Mouse (Mus musculus) A20 (cell line): ENCODE data around the gene Srrm1.
"Not testable (repeated sequence)": the region's sequence is repeated elsewhere in the genome, so short reads cannot be mapped to it uniquely, and the experiment has no call there.

Source experiments
- DNase-seq: peaks from one replicate; pipeline ENCODE4 v3.0.0-alpha.2; 2011; ENCODE audit warnings: low read depth, low spot score

The Srrm1 gene

DNA sequence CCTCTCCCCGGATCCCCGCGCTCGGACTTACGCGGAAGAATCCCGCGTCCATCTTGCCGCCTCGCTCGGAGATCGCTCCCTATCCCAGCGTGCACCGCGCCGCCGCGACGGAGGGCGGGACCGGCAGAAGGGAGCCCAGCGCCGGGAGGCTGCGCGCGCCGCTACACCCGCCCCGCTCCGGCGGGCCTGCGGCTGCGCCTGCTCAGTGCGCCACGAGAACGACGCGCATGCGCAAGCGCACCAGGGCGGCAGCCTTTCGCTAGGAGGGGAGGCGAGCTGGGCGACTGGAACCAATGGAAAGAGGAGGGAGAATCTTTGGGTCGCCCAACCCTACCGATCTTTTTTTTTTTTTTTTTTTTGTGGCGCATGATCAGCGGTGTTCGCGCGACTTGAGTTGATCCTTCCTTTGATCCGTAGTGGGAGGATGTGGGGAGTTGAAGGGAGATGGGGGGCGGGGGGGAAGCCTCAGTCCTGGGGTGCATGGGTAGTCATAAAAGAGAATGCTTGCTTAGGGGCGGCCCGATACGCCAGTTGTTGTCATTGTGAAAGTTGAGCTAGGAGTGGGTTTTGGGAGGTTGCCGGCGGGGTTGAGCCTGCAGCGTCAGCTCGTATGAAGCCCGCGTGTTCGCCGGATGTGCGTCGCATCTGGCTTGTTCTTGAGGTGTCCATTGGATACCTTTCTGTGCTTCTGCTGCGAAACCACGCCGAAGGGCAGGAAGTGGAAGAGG is at the start of gene Srrm1:
TSS of gene Srrm1 (minus strand) at position 256 of the 728 bp plus-strand sequence.
- DNase-seq, result peak; percentile 98

DNA sequence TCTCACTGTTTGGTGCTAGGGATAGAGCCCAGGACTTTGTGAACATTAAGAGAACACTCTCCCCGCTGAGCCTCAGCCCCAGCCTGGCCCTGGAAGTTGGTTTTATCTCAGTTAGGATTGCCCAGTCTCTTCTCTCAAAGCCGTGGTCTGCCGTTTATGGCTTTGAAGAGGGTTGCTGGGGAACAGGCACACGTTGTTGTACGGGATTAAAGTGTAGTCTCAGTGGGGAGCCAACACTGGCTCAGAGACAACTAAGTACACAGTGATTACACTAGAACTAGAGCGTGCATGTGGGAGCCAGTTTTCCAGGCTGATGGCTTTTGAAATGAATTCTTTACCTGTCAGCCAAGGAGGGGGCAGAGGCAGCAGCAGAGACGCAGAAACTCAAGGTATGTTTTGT is 48.8 kb upstream of the Srrm1 start:
- no peak for DNase-seq

DNA sequence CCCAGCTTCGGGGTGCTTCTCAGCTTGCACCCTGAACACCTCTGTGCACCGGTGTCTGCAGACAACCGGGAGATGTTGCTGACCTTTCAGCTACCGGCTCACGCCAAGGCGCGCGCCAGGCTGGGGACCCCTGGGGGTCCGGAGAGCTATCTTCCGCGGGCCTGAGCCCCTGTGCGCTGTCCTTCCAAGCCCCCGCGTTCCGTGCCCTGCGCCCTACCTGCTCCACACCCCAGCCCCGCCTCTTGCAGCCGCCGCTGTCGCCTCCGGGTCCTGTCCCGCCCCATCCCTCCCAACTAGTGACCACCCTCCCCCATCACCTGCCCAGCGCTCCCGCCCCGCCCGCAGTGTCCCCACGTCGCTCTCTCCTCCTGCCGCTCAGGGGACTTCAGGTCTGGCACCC is 44.9 kb upstream of the Srrm1 start, which contains the start of gene Ncmap:
TSS of gene Ncmap (minus strand) at position 237 of the 400 bp plus-strand sequence.
- DNase-seq, result no peak

DNA sequence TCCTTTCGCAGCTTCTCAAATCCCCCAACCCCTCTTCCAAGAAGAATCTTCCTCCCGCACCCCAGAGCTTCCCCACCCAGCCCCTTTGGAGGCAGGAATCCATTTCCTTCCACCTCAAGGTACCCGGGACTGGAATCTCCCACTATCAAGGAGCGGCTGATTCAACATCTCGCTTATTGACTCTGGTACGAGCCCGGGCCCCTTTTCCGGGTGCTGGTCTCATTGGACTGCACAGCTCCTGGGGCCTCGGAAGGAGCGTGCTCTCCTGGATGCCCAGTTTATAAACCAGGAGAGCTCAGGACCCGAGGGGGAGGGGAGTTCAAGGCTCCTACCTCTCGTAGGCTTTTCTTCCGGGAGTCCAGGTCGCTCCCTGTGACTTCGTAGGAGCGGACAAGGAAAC is 44.4 kb upstream of the Srrm1 start:
- DNase-seq, result no peak

DNA sequence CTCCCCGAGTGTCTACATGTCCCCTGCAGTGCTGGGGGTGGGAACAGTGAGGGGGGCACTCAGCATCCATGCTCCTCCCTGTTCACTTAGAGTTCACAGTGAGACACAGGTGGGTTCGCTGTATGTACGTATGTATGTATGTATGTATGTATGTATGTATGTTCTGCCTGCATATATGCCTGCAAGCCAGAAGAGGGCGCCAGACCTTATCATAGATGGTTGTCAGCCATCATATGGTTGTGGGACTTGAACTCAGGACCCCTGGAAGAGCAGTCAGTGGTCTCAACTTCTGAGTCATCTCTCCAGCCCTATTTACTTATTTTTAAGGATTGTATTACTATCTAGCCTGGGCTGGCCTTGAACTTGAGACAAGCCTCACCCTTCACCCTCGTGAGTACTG is 43.2 kb upstream of the Srrm1 start:
- DNase-seq, result peak; percentile 19

DNA sequence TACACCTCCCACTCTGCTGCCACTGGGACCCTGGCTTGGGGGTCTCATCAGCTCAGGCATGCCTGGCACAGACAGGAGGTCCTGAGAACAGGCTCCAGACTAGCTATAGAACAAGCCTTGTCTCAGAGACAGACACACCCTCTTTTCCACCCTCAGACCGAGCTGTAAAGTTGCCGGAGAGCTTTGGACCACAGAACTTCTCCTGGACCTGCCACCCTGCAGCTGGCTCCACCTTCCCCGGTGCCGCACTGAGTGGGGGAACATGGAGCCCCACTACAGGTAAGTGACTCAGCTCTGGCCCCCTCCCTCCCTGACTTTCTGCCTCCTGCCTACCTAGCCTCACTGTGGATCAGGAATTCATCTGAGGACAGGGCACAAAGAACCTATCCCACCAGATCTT is 42.3 kb upstream of the Srrm1 start:
- DNase-seq, result no peak

DNA sequence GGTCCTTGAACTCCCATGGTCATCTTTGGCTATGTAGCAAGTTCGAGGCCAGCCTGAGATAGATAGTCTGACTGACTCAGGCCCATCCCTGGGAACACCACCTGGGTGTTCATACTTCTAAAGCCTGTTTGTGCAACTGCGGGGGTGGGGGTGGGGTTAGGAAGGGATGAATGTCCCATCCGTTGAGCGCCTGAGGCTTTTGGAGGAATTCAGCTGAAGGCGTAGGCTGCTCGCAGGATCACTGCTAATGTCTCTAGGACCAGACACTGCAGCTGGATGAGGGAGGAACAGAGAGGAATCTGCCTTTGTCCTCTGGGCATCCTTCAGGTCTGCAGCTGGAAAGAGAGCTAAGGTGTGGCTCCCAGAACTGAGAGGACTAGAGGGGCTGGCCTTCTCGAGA is 41.5 kb upstream of the Srrm1 start:
- no peak for DNase-seq

DNA sequence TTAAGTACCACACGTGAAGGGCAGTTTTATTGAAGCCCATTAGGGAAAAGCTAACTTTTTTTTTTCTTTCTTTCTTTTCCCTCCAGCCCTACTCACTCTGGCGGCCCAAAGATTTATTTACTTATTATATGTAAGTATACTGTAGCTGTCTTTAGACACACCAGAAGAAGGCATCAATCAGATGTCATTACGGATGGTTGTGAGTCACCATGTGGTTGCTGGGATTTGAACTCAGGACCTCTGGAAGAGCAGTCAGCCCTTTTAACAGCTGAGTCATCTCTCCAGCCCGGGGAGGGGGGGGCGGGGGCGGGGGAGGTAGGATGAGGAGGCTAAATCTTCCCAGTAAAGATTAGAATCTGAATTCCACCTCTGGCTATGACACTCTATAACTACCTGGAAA is 40.3 kb upstream of the Srrm1 start:
- DNase-seq, result no peak

DNA sequence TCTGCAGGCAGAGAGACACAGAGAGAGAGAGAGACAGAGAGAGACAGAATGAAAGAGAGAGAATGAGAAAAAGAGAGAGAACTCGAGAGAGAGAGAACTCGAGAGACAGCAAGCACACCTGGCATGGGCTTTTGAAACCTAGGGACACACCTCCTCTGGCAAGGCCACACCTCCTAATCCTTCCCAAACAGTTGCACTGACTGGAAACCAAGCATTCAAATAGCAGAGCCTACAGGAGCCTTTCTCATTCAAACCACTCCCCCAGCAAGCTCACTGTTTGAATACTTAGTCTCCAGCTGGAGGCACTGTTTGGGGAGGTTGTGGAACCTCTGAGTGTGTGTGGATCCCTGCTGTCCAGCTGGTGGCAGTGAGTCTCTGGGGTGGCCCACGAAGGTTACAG is 39.7 kb upstream of the Srrm1 start:
- DNase-seq, result no peak

DNA sequence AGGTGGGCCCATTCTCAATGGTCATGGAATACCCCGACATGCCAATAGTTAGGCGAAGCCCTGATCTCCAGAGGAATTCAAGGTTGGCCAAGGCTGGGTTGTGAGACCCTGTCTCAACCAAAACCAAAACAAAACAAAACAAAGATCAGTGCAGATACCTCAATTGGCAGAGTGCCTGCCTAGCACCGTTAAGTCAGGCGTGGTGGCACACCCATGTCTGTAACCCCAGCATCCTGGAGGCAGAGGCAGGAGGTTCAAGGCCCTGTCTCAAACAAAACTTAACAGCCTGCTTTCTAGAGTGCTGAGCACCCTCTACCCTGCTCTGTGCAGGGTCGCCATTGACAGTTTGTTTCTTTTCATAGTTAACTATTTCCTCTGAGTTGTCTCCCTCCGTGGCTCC is 37.9 kb upstream of the Srrm1 start:
- no peak for DNase-seq

DNA sequence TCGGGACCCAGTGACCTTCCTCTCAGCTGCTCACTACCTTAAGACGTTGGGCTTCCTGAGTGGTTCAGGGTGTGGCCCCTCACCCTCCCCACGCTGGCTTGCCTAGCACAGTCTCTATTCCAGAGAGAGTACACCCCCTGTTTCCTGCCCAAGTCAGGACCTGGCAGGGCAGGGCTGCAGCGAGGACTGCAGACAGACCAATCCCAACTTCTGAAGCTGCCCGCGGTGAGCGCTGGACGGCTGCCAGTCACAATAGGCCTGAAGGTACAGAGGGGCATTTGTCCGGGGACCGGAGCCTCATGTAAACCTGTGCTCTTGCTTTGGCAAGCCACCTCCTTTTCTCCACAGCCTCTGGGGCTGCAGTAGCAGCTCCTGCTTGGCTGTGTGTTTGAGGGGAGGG is 32.5 kb upstream of the Srrm1 start:
- DNase-seq, result no peak

DNA sequence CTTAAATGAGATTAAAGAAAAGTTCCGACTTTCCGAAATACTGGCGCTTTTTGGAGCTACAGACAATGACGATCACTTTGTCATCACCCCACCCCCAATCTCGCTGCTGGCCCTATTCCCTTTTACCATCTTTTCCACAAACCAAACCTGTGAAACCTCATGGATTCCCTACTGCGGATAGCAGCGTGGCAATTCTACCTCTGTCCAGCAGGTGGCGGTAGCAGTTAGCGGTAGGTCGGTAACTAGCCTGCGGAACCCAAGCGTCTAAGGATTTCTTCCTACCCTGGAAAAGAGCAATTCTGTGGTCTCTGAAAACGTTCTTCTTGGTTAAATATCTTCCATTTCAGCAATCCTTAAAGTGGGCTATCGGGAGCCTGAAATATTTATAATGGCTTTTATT is 29.2 kb upstream of the Srrm1 start:
- DNase-seq, result peak; percentile 77

DNA sequence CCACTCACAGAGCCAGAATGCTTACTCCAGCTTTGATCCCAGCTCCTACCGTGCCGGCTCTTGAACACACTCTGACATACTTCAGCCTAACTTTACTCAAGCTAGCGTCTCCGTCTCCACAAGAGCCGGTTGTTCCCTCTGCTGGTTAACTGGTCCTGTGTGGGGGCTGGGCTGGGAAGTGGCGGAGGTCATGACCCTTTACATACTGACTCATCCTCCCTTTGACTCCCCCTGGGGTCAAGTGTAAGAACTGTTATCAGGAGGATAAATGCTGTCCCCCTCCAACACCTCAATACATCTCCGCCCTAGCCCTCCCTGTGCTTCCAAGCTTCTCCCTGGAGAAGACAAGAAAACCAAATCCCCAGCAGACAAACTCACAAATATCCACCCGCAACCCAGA is 28.2 kb upstream of the Srrm1 start:
- no peak for DNase-seq

DNA sequence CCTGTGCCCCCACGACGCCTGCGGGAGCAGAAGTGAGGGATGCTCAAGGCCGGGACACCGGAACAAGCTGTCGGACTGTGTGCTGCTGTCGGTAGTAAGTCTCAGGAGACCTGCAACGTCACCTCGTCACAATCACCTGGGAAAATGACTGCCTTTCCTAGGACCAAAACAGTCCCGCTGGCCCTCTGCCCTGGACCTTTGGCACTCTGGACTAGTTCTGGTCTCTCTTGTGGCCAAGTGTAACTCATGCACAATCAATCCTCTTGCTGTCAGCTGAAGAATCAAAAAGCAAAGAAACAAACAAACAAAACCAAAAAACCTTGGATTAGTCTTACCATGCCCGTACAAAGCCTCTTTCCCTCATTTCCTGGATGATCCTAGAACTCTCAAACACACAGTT is 24.1 kb upstream of the Srrm1 start:
- no peak for DNase-seq

DNA sequence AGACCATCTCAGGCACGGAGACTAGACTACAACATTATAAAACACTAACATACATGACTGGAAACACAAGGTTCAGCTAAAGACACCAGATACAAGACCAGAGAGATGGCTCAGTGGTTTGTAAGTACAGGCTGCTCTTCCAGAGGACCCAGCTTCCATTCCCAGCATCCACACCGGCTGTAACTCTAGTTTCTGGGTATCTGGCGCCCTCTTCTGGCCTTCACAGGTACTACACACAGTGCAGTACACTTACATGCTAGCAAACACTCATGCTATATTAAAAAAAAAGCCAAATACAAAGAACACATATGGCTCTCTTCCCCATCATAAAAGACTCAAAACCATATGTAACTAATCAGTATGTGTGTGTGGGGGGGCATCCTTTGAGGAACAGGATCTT is 22.3 kb upstream of the Srrm1 start:
- peak; percentile 29 for DNase-seq

DNA sequence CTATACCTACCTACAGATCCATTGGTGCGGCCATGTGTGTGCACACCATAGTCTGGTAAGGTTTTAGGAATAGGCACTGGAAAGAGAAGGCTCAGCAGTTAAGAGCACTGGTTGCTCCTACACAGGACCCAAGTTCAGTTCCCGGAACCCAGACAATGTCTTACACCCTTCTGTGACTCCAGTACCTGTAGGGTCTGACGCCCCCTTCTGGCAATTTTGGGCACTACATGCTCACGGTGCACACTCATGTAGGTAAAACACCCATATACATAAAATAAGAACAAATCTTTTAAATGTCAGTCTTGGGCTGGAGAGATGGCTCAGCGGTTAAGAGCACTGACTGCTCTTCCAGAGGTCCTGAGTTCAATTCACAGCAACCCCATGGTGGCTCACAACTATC is 20.2 kb upstream of the Srrm1 start:
- DNase-seq, result peak; percentile 23

DNA sequence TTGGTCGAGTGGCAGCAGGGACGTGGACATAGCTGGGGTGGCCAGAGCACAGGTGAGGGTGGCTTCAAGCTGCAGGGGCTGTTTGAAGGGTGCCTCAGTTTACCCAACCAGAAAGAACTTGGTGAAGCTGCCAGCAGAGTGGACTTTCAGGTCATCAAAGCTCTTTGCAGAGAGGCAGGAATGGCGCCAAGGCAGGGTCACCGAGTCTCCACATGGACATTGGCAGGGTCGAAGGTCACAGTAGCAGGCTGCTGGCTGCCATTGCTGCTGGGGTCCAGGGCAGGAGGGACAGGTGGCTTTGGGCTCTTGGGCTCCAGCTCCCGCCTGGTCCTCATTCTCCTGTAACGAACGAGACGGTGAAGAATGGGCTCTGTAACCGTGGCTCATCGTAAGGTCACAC is 17.3 kb upstream of the Srrm1 start:
- DNase-seq, result no peak

DNA sequence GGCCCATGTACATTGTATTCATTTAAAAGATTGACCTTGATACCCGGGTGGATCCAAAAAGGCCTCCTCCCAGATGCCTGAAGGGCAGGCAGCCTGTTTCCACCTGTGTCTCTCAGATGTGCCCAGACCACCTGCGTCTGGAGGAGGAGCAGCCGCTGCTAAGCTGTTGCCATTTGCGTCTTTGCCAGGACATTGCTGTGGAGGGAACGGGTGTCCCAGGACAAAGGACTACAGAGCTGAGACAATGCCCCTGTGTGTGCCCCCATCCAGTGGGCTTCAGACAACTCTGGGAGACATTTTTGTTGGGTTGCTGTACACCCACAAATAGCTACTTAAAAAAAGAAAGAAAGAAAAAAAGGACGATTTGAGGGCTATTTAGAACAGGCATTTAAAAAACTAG is 9.7 kb upstream of the Srrm1 start:
- DNase-seq, result no peak

DNA sequence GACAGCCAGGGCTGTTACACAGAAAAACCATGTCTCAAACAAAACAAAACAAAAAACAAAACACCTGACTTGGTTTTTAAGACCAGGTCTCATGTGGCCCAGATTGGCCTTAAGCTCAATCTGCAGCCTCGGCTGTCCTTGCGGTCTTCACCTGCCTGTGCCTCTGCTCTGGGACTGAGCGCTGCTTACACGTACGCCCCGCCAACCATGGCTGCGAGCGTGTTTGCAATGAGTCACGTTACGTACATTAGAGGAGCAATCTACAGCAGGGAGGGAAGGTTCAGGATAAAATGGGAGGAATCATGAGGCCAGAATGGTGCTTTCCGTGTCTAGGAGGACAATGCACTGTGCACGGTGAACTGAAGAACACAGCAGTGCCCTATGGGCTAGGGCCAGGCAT is 8.6 kb upstream of the Srrm1 start:
- no peak for DNase-seq

DNA sequence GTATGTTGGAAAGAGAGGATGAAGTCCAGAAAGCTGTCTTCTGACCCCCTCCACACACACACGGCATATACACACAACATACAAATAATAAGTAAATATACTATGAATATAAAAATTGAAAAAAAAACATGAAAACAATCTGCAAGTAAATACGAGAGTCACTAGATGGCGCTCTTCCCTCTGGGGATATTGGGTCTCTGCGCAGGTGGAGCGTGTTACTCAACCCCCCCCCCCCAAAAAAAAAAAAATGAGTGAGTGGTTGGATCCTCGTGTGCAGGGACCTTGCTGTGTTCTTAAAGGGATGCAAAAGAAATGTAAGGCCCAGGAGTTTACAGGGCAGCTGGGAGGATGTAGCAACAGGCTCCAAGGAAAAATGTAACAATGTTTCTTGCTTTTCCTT is 5.6 kb upstream of the Srrm1 start:
- peak; percentile 79 for DNase-seq

DNA sequence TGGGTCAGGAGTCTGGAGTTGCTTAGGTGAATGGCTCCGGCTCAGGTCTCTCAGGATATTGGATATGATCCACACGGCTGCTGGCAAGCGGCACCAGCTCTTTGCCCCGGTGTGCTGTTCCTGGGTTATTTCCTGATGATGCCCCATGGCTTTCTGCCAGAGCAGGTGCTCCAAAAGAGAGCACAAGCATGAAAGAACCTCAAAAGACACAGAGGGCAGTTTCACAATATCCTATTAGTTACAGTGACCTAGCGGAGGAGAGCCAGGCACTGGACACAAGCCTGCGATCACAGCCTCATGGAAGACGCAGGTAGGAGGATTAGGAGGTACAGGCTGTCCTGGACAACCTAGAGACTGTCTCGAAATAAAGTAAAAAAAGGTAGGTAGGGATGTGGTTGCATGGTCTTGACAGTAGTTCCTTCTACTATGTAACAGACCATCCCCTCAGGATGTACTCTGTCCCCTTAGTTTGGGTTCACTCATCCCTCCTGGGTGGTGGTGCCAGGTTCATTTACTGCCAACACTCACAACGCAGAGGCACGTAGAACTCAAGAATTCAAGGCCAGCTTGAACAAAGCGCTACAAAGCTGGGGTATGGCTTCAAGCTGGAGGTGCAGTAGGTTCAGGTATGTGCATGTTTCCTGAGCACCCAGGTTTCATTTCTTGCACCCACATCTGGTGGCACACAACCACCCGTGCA is 4.2 kb upstream of the Srrm1 start:
- no peak for DNase-seq

DNA sequence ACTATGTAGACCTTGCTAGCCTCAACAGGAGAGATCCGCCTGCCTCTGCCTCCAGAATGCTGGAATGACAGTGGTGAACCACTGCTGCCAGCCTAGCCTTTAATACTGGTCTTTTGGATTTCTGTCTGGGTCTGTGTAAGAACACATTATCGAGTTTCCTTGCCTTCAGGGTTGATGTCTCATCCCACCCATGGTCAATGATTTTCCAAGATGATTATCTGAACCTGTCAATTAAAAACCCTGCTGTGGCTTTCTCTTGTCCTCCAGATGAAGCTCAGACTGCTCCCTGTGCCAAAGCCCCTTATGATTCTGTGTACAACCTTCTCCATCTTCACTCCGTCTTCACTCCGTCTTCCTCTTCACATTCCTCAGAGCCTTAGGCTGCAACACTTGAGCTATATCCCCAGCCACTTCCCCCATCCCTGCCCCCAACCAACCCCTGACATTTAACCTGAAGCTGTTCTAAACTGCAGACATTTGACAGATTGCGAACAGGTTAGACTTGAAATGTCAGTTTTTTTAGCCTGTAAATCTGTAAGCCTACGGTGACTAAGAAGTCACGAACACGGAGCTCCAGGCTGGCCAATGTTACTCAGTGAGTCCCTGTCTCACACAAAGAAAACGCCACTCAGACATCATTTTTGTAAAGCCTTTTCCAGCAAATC is 2.9 kb upstream of the Srrm1 start:
- DNase-seq, result no peak

DNA sequence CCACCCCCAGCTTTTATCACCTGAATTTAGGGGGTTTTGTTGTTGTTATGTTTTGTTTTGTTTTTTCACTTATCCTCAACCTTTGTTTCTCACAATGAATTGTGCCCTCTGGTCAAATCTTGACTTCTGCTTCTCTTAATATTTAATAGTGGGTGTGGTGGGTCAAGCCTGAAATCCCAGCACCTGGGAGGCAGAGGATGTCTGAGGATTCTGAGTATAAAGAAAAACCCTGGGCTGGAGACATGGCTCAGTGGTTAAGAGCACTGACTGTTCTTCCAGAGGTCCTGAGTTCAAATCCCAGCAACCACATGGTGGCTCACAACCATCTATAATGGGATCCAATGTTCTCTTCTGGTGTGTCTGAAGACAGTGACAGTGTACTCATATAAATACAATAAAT is 1.6 kb upstream of the Srrm1 start:
- DNase-seq, result not testable (repeated sequence)
